Mouse (Mus musculus) bone marrow, adult 2 months (tissue): ENCODE measurements around the gene Xylt2. TPM values are rescaled to one million over a fixed set of nuclear protein-coding genes. Genes with fewer than 3 reads are reported as not detected.

ENCODE experiments used
- H3K27ac ChIP-seq: fragments of 200-500 bp; 2 replicates; pipeline ENCODE4 v1.5.1; 2012; ENCODE audit warnings: low read depth, mild to moderate bottlenecking, control low read depth, inconsistent platforms, low read length; ENCODE audit not compliant: control insufficient read depth, poor library complexity, insufficient read depth
- H3K4me1 ChIP-seq: fragments of 200-500 bp; 2 replicates; pipeline ENCODE4 v1.6.1; 2011; ENCODE audit warnings: low read length; ENCODE audit not compliant: control insufficient read depth, insufficient read depth
- H3K4me3 ChIP-seq: fragments of 200-500 bp; replicated peaks from 2 replicates; pipeline ENCODE3; 2011; ENCODE audit warnings: mild to moderate bottlenecking, low read depth, low read length, control low read depth; ENCODE audit not compliant: control insufficient read depth
- CTCF ChIP-seq: fragments of 200-500 bp; IDR thresholded peaks from 2 replicates; pipeline ENCODE4 v1.5.1; 2011; ENCODE audit warnings: low read length, control low read depth; ENCODE audit not compliant: control insufficient read depth, insufficient read depth
- POLR2A ChIP-seq: fragments of 200-500 bp; IDR thresholded peaks from 2 replicates; pipeline ENCODE4 v1.6.1; 2011; ENCODE audit warnings: low read depth, mild to moderate bottlenecking, control low read depth, low read length, borderline replicate concordance; ENCODE audit not compliant: control insufficient read depth
- WGBS: fragments of 180-500 bp; shearing (Covaris S2); methylation state at CpG from one replicate; pipeline ENCODE4 v1.1.7; 2018; 5-methylcytosine and 5-hydroxymethylcytosine counted together
- polyA plus RNA-seq: library from polyadenylated mRNA; stranded (reverse); fragments of >200 nt; gene quantifications from 2 replicates; pipeline ENCODE4 v1.2.4, GENCODE M21; 2011; ENCODE audit warnings: low replicate concordance; ENCODE audit not compliant: missing spikeins, insufficient read depth, insufficient read length

Gene Xylt2
- polyA plus RNA-seq, 1 experiment: 7.4 TPM

GRCm38 (mm10) chr11:94687178-94687577 lies 9.9 kb upstream of the Xylt2 start:
- 13% methylated on average over 6 of the region's 6 CpGs for WGBS
- H3K4me1 ChIP-seq: no peaks in the 10 kb centered on the region; the same call in 1 of the 2 replicates
- no peak overlapping the region for H3K27ac ChIP-seq
- H3K4me3 ChIP-seq: no peak overlapping the region
- TF ChIP-seq CTCF: no peak
- no peak for TF ChIP-seq POLR2A

- Histone ChIP-seq H3K4me1 (no peaks in the 10 kb centered on the region), H3K27ac (no peak overlapping the region), H3K4me3 (no peak overlapping the region)
- TF ChIP-seq POLR2A (no peak), CTCF (no peak)
- WGBS: 77% methylated on average over 7 of the region's 7 CpGs
These were observed 5.1 kb upstream of the Xylt2 start for GRCm38 (mm10) chr11:94682427-94682826.

- Histone ChIP-seq H3K4me1 (no peaks in the 10 kb centered on the region), H3K27ac (no peak overlapping the region), H3K4me3 (no peak overlapping the region)
- TF ChIP-seq CTCF (no peak), POLR2A (no peak)
- 81% methylated on average over 4 of the region's 4 CpGs for WGBS
These were observed 4.3 kb upstream of the Xylt2 start for GRCm38 (mm10) chr11:94681640-94682039.

GRCm38 (mm10) chr11:94680639-94681038 lies 3.3 kb upstream of the Xylt2 start:
- Histone ChIP-seq H3K4me3 (no peak overlapping the region), H3K27ac (no peak overlapping the region), H3K4me1 (no peaks in the 10 kb centered on the region)
- TF ChIP-seq POLR2A: no peak
- peak; percentile 17; the same call in 1 of the 2 replicates for TF ChIP-seq CTCF

- WGBS: 38% methylated on average over 15 of the region's 15 CpGs
- peak overlapping the region; percentile 62 for H3K4me3 ChIP-seq
- no peak overlapping the region for H3K27ac ChIP-seq
- no peaks in the 10 kb centered on the region for H3K4me1 ChIP-seq
- no peak for TF ChIP-seq POLR2A
- no peak for TF ChIP-seq CTCF
These were observed 361 bp upstream of the Xylt2 start for GRCm38 (mm10) chr11:94677607-94678145.

- no peak overlapping the region for H3K27ac ChIP-seq
- WGBS: 47% methylated on average over 4 of the region's 4 CpGs
- H3K4me1 ChIP-seq: no peaks in the 10 kb centered on the region
- H3K4me3 ChIP-seq: no peak overlapping the region
- TF ChIP-seq CTCF (no peak), POLR2A (no peak)
These were observed 1.0 kb downstream of the Xylt2 start for GRCm38 (mm10) chr11:94676308-94676707.

GRCm38 (mm10) chr11:94675446-94675845 lies 1.9 kb downstream of the Xylt2 start:
- WGBS: 90% methylated on average over 5 of the region's 5 CpGs

GRCm38 (mm10) chr11:94674984-94675383 lies 2.3 kb downstream of the Xylt2 start:
- H3K4me1 ChIP-seq: no peaks in the 10 kb centered on the region
- no peak overlapping the region for H3K27ac ChIP-seq
- no peak for TF ChIP-seq CTCF
- no peak for TF ChIP-seq POLR2A
- H3K4me3 ChIP-seq: no peak overlapping the region
- 84% methylated on average over 5 of the region's 5 CpGs for WGBS

More at GRCm38 (mm10) chr11:94675446-94675845, 1.9 kb downstream of the Xylt2 start:
- TF ChIP-seq POLR2A: no peak
- no peaks in the 10 kb centered on the region for H3K4me1 ChIP-seq
- no peak overlapping the region for H3K4me3 ChIP-seq
- no peak overlapping the region for H3K27ac ChIP-seq

GRCm38 (mm10) chr11:94665281-94665680 lies 12.0 kb downstream of the Xylt2 start:
- 77% methylated on average over 6 of the region's 6 CpGs for WGBS
- H3K27ac ChIP-seq: no peak overlapping the region
- H3K4me1 ChIP-seq: no peaks in the 10 kb centered on the region
- TF ChIP-seq POLR2A: no peak
- TF ChIP-seq CTCF: no peak
- H3K4me3 ChIP-seq: no peak overlapping the region
